Mouse (Mus musculus): ENCODE measurements around the gene Notch3.

GRCm38 (mm10) chr17:32092895-32093294 lies 73.8 kb downstream of the Notch3 start:
- TF ChIP-seq GATA1 (IDR thresholded peaks at IDR 0.05; ENCODE audit: borderline replicate concordance, low read length): no peak
- no peak for TF ChIP-seq FLI1 (IDR thresholded peaks at IDR 0.05; ENCODE audit: low read length)

Measured in megakaryocyte, embryonic 14.5 days (primary cell).